In genomic region chr2:178117946-178118345, GRCm38 (mm10) we compare ENCODE assay signal across 8 mouse cellular contexts. TPM values are rescaled to one million over a fixed set of nuclear protein-coding genes. Genes with fewer than 3 reads are reported as not detected.
A peak's percentile ranks its signal among the peaks of the same experiment; 100 is the strongest.
DNase-seq lines count a peak whose midpoint lies in the region; ATAC-seq and TF ChIP-seq lines count a peak whose summit lies in the region.

No protein-coding gene starts in this region.

- H3K4me2 ChIP-seq in forebrain, postnatal 0 days (ENCODE audit: low read depth), result no peak overlapping the region
- no peak overlapping the region for H3K4me2 ChIP-seq in midbrain, embryonic 14.5 days (ENCODE audit: low read length)

- no peak overlapping the region for H3K27ac ChIP-seq in forebrain, postnatal 0 days (ENCODE audit: low read depth, low read length)
- no peak overlapping the region for H3K27ac ChIP-seq in midbrain, embryonic 14.5 days (replicated peaks; ENCODE audit: low read depth, low read length)

- DNase-seq in gastrocnemius, postnatal 10 days, result peak; percentile 44
- DNase-seq in gastrocnemius, postnatal 36 days, result no peak
- DNase-seq in CD4-positive helper T cell, adult 2 months (ENCODE audit: low read depth, low spot score), result peak; percentile 11
- DNase-seq in cerebellum, adult 11-12 months, result peak; percentile 79
- peak; percentile 78 for DNase-seq in forebrain, postnatal 0 days
- peak; percentile 63 to 67 for DNase-seq in left cerebral cortex, postnatal 10 days (ENCODE audit: extremely low spot score in 1 of 2, low spot score in 2 of 2)
- peak; percentile 86 for DNase-seq in midbrain, embryonic 14.5 days
- DNase-seq in thymus, postnatal 4 days, result peak; percentile 60

- intact Hi-C loops in gastrocnemius, postnatal 36 days (cut with DNase I), result loop anchor here (5.0 kb wide), 1 partner anchor 596 kb away; no protein-coding TSS in a partner anchor
- intact Hi-C loops in left cerebral cortex, postnatal 10 days (cut with DNase I), result no loop called here

- no peaks in the 10 kb centered on the region for H3K36me3 ChIP-seq in forebrain, postnatal 0 days (ENCODE audit: insufficient read depth)
- no peaks in the 10 kb centered on the region for H3K36me3 ChIP-seq in midbrain, embryonic 14.5 days (ENCODE audit: control insufficient read depth, insufficient read depth, low read length)

- H3K9ac ChIP-seq in forebrain, postnatal 0 days, result no peak overlapping the region
- no peak overlapping the region for H3K9ac ChIP-seq in midbrain, embryonic 14.5 days (replicated peaks; ENCODE audit: low read length)

- peak; percentile 72 for ATAC-seq in forebrain, postnatal 0 days
- peak; percentile 55; the same call in 1 of the 2 replicates for ATAC-seq in midbrain, embryonic 14.5 days (ENCODE audit: low FRiP score, low TSS enrichment)

- H3K9me3 ChIP-seq in forebrain, postnatal 0 days (ENCODE audit: low read length), result no peaks in the 10 kb centered on the region
- H3K9me3 ChIP-seq in midbrain, embryonic 14.5 days (ENCODE audit: control insufficient read depth, low read length), result no peaks in the 10 kb centered on the region

- no peak overlapping the region for H3K4me3 ChIP-seq in forebrain, postnatal 0 days (ENCODE audit: low read depth, low read length)
- H3K4me3 ChIP-seq in midbrain, embryonic 14.5 days (replicated peaks; ENCODE audit: low read depth, low read length), result no peak overlapping the region

- no peaks in the 10 kb centered on the region for H3K4me1 ChIP-seq in forebrain, postnatal 0 days (ENCODE audit: insufficient read depth)
- H3K4me1 ChIP-seq in midbrain, embryonic 14.5 days (ENCODE audit: control insufficient read depth, insufficient read depth, low read length), result peaks cover 5% of the 10 kb centered on the region; the same call in 1 of the 2 replicates

- TF ChIP-seq CTCF in forebrain, postnatal 0 days (IDR thresholded peaks at IDR 0.05; ENCODE audit: low read depth), result peak; percentile 79

- WGBS in forebrain, postnatal 0 days, result 20% methylated on average over 12 of the region's 12 CpGs
- WGBS in midbrain, embryonic 14.5 days, result 22% methylated on average over 12 of the region's 12 CpGs

- H3K27me3 ChIP-seq in forebrain, postnatal 0 days (ENCODE audit: insufficient read depth, low read length), result peaks cover 6% of the 10 kb centered on the region; the same call in 1 of the 2 replicates
- H3K27me3 ChIP-seq in midbrain, embryonic 14.5 days (ENCODE audit: control insufficient read depth, insufficient read depth, low read length), result peaks cover 5% of the 10 kb centered on the region; the same call in 1 of the 2 replicates

RNA-seq across cellular contexts. Expression of gene Phactr3, which starts 0.8 kb away (rescaled TPM):
- total RNA-seq in gastrocnemius, postnatal 10 days (2021), result under 1 TPM; 0.23 to 0.38 TPM
- not detected for total RNA-seq in gastrocnemius, postnatal 36 days (2021)
- 152 and 170 TPM in 2 replicates for total RNA-seq in forebrain, postnatal 0 days (2014; rRNA removed)
- polyA plus RNA-seq in forebrain, postnatal 0 days (2015; fragmentation: Nextera tagmentation; extraction: Ambion mirVana), result 97.8 and 98.2 TPM in 2 replicates
- 100 to 1,000 TPM; 139 to 146 TPM for total RNA-seq in left cerebral cortex, postnatal 10 days (2021)
- polyA plus RNA-seq in midbrain, embryonic 14.5 days (2014; fragmentation: Nextera tagmentation; extraction: Ambion mirVana), result 62.5 and 79.2 TPM in 2 replicates

RNA-seq across cellular contexts. Expression of gene Zfp931, which starts 39.7 kb away (rescaled TPM):
- total RNA-seq in gastrocnemius, postnatal 10 days (2021), result 1 to 10 TPM; 7.1 to 7.7 TPM
- 1 to 10 TPM; 9.0 to 9.9 TPM for total RNA-seq in gastrocnemius, postnatal 36 days (2021)
- 12.6 and 16.0 TPM in 2 replicates for total RNA-seq in forebrain, postnatal 0 days (2014; rRNA removed)
- polyA plus RNA-seq in forebrain, postnatal 0 days (2015; fragmentation: Nextera tagmentation; extraction: Ambion mirVana), result 10.9 and 13.1 TPM in 2 replicates
- total RNA-seq in left cerebral cortex, postnatal 10 days (2021), result 10 to 100 TPM; 14.0 to 17.1 TPM
- 12.1 and 14.5 TPM in 2 replicates for polyA plus RNA-seq in midbrain, embryonic 14.5 days (2014; fragmentation: Nextera tagmentation; extraction: Ambion mirVana)

Comparison
In these comparisons a context has a peak if more than half of its experiments do, and no peak if none do; other contexts are left out.
1. DNase-seq: peak in gastrocnemius, postnatal 10 days (single experiment), CD4-positive helper T cell, adult 2 months (single experiment), cerebellum, adult 11-12 months (single experiment), forebrain, postnatal 0 days (single experiment), left cerebral cortex, postnatal 10 days (2 of 2), midbrain, embryonic 14.5 days (single experiment) and thymus, postnatal 4 days (single experiment); none in gastrocnemius, postnatal 36 days (0 of 2).
2. RNA of gene Phactr3, which starts 0.8 kb away (total RNA-seq): 152 to 170 TPM in forebrain, postnatal 0 days and 139 to 146 TPM in left cerebral cortex, postnatal 10 days; 0.23 to 0.38 TPM in gastrocnemius, postnatal 10 days and not detected in gastrocnemius, postnatal 36 days; every median in the first group is over 100 times any median in the second.